Mouse (Mus musculus) brain, embryonic 14.5 days (tissue): ENCODE measurements around the gene Kmt2b. TPM values are rescaled to one million over a fixed set of nuclear protein-coding genes. Genes with fewer than 3 reads are reported as not detected.

Experiments
- DNase-seq: peaks from one replicate; pipeline ENCODE4 v3.0.0-alpha.2; 2011; ENCODE audit warnings: low read depth
- CTCF ChIP-seq: fragments of 200-500 bp; IDR thresholded peaks from 2 replicates; pipeline ENCODE4 v1.5.1; 2012; ENCODE audit warnings: inconsistent platforms, mild to moderate bottlenecking, moderate library complexity, borderline replicate concordance; ENCODE audit not compliant: insufficient read depth, insufficient read length; ENCODE audit errors: extremely low read depth
- POLR2A ChIP-seq: fragments of 200-500 bp; IDR thresholded peaks from 2 replicates; pipeline ENCODE4 v1.6.1; 2012; ENCODE audit warnings: mild to moderate bottlenecking, inconsistent platforms, borderline replicate concordance; ENCODE audit not compliant: poor library complexity, insufficient read depth, insufficient read length, severe bottlenecking; ENCODE audit errors: extremely low read depth
- polyA plus RNA-seq: library from polyadenylated mRNA; depleted of rRNA; stranded (reverse); fragments of >200 nt; gene quantifications from 2 replicates; pipeline ENCODE4 v1.2.3, GENCODE M21; 2012

Kmt2b gene
- polyA plus RNA-seq, 1 experiment: 72.2 TPM

GRCm38 (mm10) chr7:30550603-30551002 is 37.9 kb downstream of the Kmt2b start:
- no peak for DNase-seq
- TF ChIP-seq CTCF: no peak
- no peak for TF ChIP-seq POLR2A

GRCm38 (mm10) chr7:30549880-30550279 is 38.6 kb downstream of the Kmt2b start:
- DNase-seq: no peak
- TF ChIP-seq POLR2A: no peak
- TF ChIP-seq CTCF: no peak

GRCm38 (mm10) chr7:30544327-30544726 is 44.2 kb downstream of the Kmt2b start:
- DNase-seq: no peak
- TF ChIP-seq CTCF (no peak), POLR2A (no peak)

GRCm38 (mm10) chr7:30540572-30540971 is 48.0 kb downstream of the Kmt2b start:
- TF ChIP-seq POLR2A: no peak
- DNase-seq: no peak

- TF ChIP-seq CTCF (no peak), POLR2A (peak; percentile 64)
- peak; percentile 99 for DNase-seq
These were observed 53.6 kb downstream of the Kmt2b start, which contains the start of gene Arhgap33 for GRCm38 (mm10) chr7:30534633-30535577. Gene Arhgap33, minus strand, starts transcription at chr7:30535060.

- TF ChIP-seq POLR2A (no peak), CTCF (no peak)
- peak; percentile 68 for DNase-seq
These were observed 54.4 kb downstream of the Kmt2b start for GRCm38 (mm10) chr7:30533941-30534632.

- TF ChIP-seq POLR2A (no peak), CTCF (no peak)
- peak; percentile 55 for DNase-seq
These were observed 55.6 kb downstream of the Kmt2b start for GRCm38 (mm10) chr7:30532931-30533330.

- no peak for TF ChIP-seq POLR2A
- no peak for TF ChIP-seq CTCF
These were observed 57.2 kb downstream of the Kmt2b start for GRCm38 (mm10) chr7:30531291-30531815.

GRCm38 (mm10) chr7:30526981-30527380 is 61.5 kb downstream of the Kmt2b start:
- no peak for DNase-seq
- no peak for TF ChIP-seq CTCF

More at GRCm38 (mm10) chr7:30531291-30531815, 57.2 kb downstream of the Kmt2b start:
- no peak for DNase-seq

- no peak for DNase-seq
- no peak for TF ChIP-seq POLR2A
- TF ChIP-seq CTCF: no peak
These were observed 62.1 kb downstream of the Kmt2b start for GRCm38 (mm10) chr7:30526399-30526798.

- TF ChIP-seq POLR2A (no peak), CTCF (no peak)
- DNase-seq: no peak
These were observed 62.6 kb downstream of the Kmt2b start for GRCm38 (mm10) chr7:30525954-30526353.
